Mouse (Mus musculus) cortical plate, adult 2 months (tissue): ENCODE measurements at regions not wholly inside any gene's neighbourhood (a gene's known extent, or its start where the extent isn't known, plus 50 kb on each side); places are given as distances from the start of the nearest gene placed in this dataset.

Experiments
- CTCF ChIP-seq: fragments of 200-500 bp; IDR thresholded peaks from 2 replicates; pipeline ENCODE4 v1.5.1; 2011; ENCODE audit warnings: mild to moderate bottlenecking, control low read depth, low read length; ENCODE audit not compliant: insufficient read depth; ENCODE audit errors: extremely low read depth
- POLR2A ChIP-seq: fragments of 200-500 bp; IDR thresholded peaks from 2 replicates; pipeline ENCODE4 v1.6.1; 2011; ENCODE audit warnings: mild to moderate bottlenecking, low read length, control low read depth; ENCODE audit not compliant: insufficient read depth; ENCODE audit errors: extremely low read depth

DNA sequence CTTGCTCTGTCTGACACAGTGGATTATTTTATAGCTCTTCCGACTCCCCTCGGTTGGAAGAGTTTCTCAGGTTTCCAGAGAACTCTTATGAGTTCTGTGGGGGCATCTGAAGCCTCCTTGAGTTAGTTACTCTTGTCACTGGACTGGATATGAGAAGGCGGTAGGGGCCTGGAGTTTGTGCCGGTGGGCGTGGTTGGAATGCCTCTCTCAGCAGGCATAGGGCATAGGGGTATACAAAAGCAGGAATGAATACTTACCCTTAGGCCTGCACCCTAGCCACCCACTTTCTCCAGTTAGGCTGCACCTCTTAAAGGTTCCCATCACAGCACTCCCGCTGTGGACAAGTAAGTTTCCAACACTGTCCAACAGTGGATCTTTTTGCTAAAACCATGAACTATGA, 253.8 kb downstream of the Ankrd50 start:
- TF ChIP-seq CTCF = no peak
- no peak for TF ChIP-seq POLR2A
